Mouse (Mus musculus) intestine, postnatal 0 days (tissue): Measurements from ENCODE around the gene Ccer1. TPM values are rescaled to one million over a fixed set of nuclear protein-coding genes. Genes with fewer than 3 reads are reported as not detected.

Source experiments
- ATAC-seq: fragments of 200-750 bp; cut with Nextera tagmentation; 2 replicates; pipeline ENCODE4 v1.8.0; 2017; ENCODE audit warnings: mild to moderate bottlenecking, moderate TSS enrichment, moderate library complexity
- H3K27ac ChIP-seq: fragments of 300-500 bp; sonication (generic); 2 replicates; pipeline ENCODE4 v1.5.1; 2014; ENCODE audit warnings: mild to moderate bottlenecking, low read depth, low read length, moderate library complexity
- H3K27me3 ChIP-seq: fragments of 300-500 bp; sonication (generic); replicated peaks from 2 replicates; pipeline ENCODE4 v1.6.1; 2014; ENCODE audit warnings: low read length, mixed read lengths; ENCODE audit not compliant: control insufficient read depth, insufficient read depth
- H3K36me3 ChIP-seq: fragments of 300-500 bp; sonication (generic); 2 replicates; pipeline ENCODE4 v1.6.1; 2014; ENCODE audit warnings: mild to moderate bottlenecking, moderate library complexity; ENCODE audit not compliant: control insufficient read depth, insufficient read depth
- H3K4me1 ChIP-seq: fragments of 300-500 bp; sonication (generic); replicated peaks from 2 replicates; pipeline ENCODE4 v1.6.1; 2014; ENCODE audit warnings: antibody characterized with exemption, low read length, mixed read lengths; ENCODE audit not compliant: control insufficient read depth, insufficient read depth
- H3K4me2 ChIP-seq: fragments of 300-500 bp; sonication (generic); replicated peaks from 2 replicates; pipeline ENCODE4 v1.6.1; 2014; ENCODE audit warnings: low read depth, mild to moderate bottlenecking, moderate library complexity
- H3K4me3 ChIP-seq: fragments of 300-500 bp; sonication (generic); 2 replicates; pipeline ENCODE4 v1.5.1; 2014; ENCODE audit warnings: low read depth, low read length
- H3K9ac ChIP-seq: fragments of 300-500 bp; sonication (generic); 2 replicates; pipeline ENCODE4 v1.6.1; 2014; ENCODE audit warnings: mild to moderate bottlenecking, low read depth, low read length
- H3K9me3 ChIP-seq: fragments of 300-500 bp; sonication (generic); 2 replicates; pipeline ENCODE4 v1.6.1; 2016; ENCODE audit warnings: mixed run types; ENCODE audit not compliant: control insufficient read depth
- CTCF ChIP-seq: sonication (generic); IDR thresholded peaks from 2 replicates; pipeline ENCODE4 v1.5.1; 2016; ENCODE audit warnings: low read depth, mild to moderate bottlenecking, control low read depth, antibody characterized with exemption, moderate library complexity
- WGBS: fragments of 180-500 bp; shearing (Covaris S2); extraction: QIAGEN DNeasy Blood & Tissue Kit; methylation state at CpG from one replicate; pipeline ENCODE4 v1.1.7; 2014; 5-methylcytosine and 5-hydroxymethylcytosine counted together
- polyA plus RNA-seq: library from polyadenylated mRNA; unstranded; fragments of >200 nt; fragmentation: Nextera tagmentation; extraction: Ambion mirVana; gene quantifications from 2 replicates; pipeline ENCODE4 v1.2.1, GENCODE M21; 2015

The Ccer1 gene
- not detected in 2 replicates for polyA plus RNA-seq

DNA sequence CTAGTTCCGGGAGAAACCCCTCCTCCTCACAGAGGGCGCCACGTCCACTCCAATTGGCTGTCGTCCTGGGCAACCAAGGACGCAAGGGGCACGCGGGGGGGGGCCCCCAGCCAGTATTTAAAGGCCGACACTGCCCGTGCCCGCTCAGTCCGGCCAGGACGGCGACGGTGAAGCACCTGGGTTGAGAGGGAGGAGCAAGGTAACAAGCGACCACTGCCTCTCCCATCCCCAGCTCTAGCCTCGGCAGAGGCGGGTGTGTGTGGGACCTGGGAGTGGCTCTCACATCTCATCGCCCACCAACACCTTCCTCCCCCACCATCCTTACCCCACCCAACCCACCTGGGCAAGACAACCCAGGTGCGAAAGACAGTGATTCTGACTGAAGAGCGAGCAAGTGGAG is at the start of gene Ccer1:
TSS of gene Ccer1 (plus strand) at position 147 of the 400 bp plus-strand sequence.
- Histone ChIP-seq H3K27me3 (no peaks in the 10 kb centered on the region), H3K9ac (no peak within 1 kb of the TSS), H3K27ac (no peak within 1 kb of the TSS), H3K36me3 (no peaks in the 10 kb centered on the region), H3K4me1 (no peaks in the 10 kb centered on the region), H3K4me2 (no peak within 1 kb of the TSS), H3K9me3 (no peaks in the 10 kb centered on the region), H3K4me3 (no peak within 1 kb of the TSS)
- no peak for TF ChIP-seq CTCF
- WGBS = 73% methylated on average over 20 of the region's 20 CpGs
- no peak for ATAC-seq

DNA sequence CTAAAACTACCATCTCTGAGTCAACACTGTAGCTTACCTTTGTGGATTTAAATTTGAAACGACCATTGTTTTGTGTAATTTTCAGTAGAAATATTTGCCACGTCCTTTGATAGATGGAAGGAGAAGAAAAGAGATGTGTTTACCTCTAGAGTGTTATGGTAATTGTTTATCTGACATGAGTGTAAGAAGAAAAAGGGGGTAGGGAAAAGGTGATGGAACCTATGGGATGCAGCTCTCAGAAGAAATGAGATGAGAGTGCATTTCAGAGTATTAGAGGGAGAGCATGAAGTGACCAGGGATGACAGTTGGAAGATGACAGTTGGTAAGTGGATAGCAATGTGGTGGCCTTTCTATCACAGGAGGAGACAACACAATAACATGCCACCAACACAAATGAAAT is 49.1 kb upstream of the Ccer1 start, which contains the start of gene Epyc:
TSS of gene Epyc (plus strand) at position 301 of the 400 bp plus-strand sequence.
- no peak for TF ChIP-seq CTCF
- Histone ChIP-seq H3K27me3 (no peaks in the 10 kb centered on the region), H3K27ac (no peak within 1 kb of the TSS), H3K4me2 (no peak within 1 kb of the TSS), H3K4me3 (no peak within 1 kb of the TSS), H3K4me1 (no peaks in the 10 kb centered on the region), H3K36me3 (no peaks in the 10 kb centered on the region), H3K9ac (no peak within 1 kb of the TSS), H3K9me3 (no peaks in the 10 kb centered on the region)
- WGBS = 73% methylated on average over 2 of the region's 2 CpGs
- ATAC-seq = no peak

DNA sequence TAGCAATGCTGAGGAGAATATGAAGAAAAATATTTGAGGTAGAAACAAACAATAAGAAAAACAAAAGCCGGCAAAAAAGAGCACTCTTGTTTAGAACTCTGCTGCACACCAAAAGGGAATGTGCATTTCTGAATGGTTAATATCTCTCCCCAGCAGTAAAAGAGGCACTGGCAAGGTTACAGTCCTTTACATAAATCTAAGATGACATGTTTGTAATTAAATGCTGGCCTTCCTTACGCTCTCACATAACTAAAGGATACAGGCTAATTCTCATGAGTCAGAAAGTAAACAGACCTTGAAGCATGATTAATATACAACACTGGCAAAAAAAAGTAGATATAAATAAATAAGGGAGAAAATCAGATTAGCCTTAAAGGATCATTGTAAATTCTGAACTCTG is 42.5 kb upstream of the Ccer1 start:
- no peak for TF ChIP-seq CTCF
- ATAC-seq = no peak
- Histone ChIP-seq H3K36me3 (no peaks in the 10 kb centered on the region), H3K4me1 (no peaks in the 10 kb centered on the region), H3K4me2 (no peak overlapping the region), H3K9me3 (no peaks in the 10 kb centered on the region), H3K27ac (no peak overlapping the region), H3K27me3 (no peaks in the 10 kb centered on the region), H3K4me3 (no peak overlapping the region), H3K9ac (no peak overlapping the region)
- 48% methylated on average over 2 of the region's 2 CpGs for WGBS

GRCm38 (mm10) chr10:97659489-97659888 is 33.4 kb upstream of the Ccer1 start:
- 92% methylated on average over 1 of the region's 1 CpGs for WGBS
- H3K9me3 ChIP-seq = no peaks in the 10 kb centered on the region
- H3K36me3 ChIP-seq = no peaks in the 10 kb centered on the region
- H3K4me3 ChIP-seq = no peak overlapping the region
- no peak for TF ChIP-seq CTCF
- H3K27ac ChIP-seq = no peak overlapping the region
- H3K27me3 ChIP-seq = no peaks in the 10 kb centered on the region
- H3K4me2 ChIP-seq = no peak overlapping the region
- H3K9ac ChIP-seq = no peak overlapping the region
- no peaks in the 10 kb centered on the region for H3K4me1 ChIP-seq
- no peak for ATAC-seq

- WGBS = 53% methylated on average over 4 of the region's 4 CpGs
- Histone ChIP-seq H3K27ac (no peak overlapping the region), H3K4me2 (no peak overlapping the region), H3K36me3 (no peaks in the 10 kb centered on the region), H3K4me1 (no peaks in the 10 kb centered on the region), H3K4me3 (no peak overlapping the region), H3K9me3 (no peaks in the 10 kb centered on the region), H3K9ac (no peak overlapping the region), H3K27me3 (no peaks in the 10 kb centered on the region)
- TF ChIP-seq CTCF = no peak
- ATAC-seq = no peak
These were observed 24.2 kb upstream of the Ccer1 start for GRCm38 (mm10) chr10:97668656-97669055.

- no peak for ATAC-seq
- Histone ChIP-seq H3K4me3 (no peak overlapping the region), H3K9ac (no peak overlapping the region), H3K4me2 (no peak overlapping the region), H3K27ac (no peak overlapping the region), H3K36me3 (no peaks in the 10 kb centered on the region), H3K9me3 (no peaks in the 10 kb centered on the region), H3K4me1 (no peaks in the 10 kb centered on the region), H3K27me3 (no peaks in the 10 kb centered on the region)
- 42% methylated on average over 4 of the region's 4 CpGs for WGBS
- peak; percentile 72 for TF ChIP-seq CTCF
These were observed 22.7 kb upstream of the Ccer1 start for GRCm38 (mm10) chr10:97670202-97670601.

DNA sequence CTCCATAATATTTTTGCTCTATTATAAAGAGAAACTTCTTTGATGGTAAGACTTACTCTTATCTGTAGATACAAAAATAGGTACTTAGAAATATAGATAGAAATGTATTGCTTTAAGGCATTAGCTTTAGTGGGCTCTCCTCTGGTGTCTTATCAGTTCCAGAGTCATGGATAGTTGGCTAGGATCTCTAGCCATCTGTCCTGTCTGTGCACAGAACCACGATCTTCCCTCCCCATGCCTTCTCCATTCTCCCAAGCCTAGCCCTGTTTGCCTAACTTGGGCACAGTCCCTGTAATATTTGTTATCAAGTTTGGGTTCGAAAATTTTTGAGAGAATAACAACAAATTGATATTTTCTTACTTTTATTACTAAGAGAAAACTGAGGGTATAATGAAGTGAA is 19.6 kb upstream of the Ccer1 start:
- 74% methylated on average over 2 of the region's 2 CpGs for WGBS

More for the DNA sequence above, 19.6 kb upstream of the Ccer1 start:
- Histone ChIP-seq H3K27me3 (no peaks in the 10 kb centered on the region), H3K4me3 (no peak overlapping the region), H3K27ac (no peak overlapping the region), H3K9me3 (no peaks in the 10 kb centered on the region), H3K4me2 (no peak overlapping the region), H3K36me3 (no peaks in the 10 kb centered on the region), H3K4me1 (no peaks in the 10 kb centered on the region), H3K9ac (no peak overlapping the region)
- no peak for TF ChIP-seq CTCF
- no peak for ATAC-seq
